Mouse (Mus musculus) testis, adult 2 months (tissue): ENCODE data around the gene Acsm1.

Source experiments
- CTCF ChIP-seq: fragments of 200-500 bp; IDR thresholded peaks from 2 replicates; pipeline ENCODE4 v1.5.1; 2012; ENCODE audit warnings: low read depth, mild to moderate bottlenecking, inconsistent platforms, low read length, moderate library complexity; ENCODE audit not compliant: control insufficient read depth, insufficient read depth, insufficient replicate concordance
- POLR2A ChIP-seq: fragments of 200-500 bp; IDR thresholded peaks from 2 replicates; pipeline ENCODE4 v1.6.1; 2012; ENCODE audit warnings: low read depth, mild to moderate bottlenecking, inconsistent platforms, low read length, moderate library complexity; ENCODE audit not compliant: control insufficient read depth

GRCm38 (mm10) chr7:119594530-119595107, 12.2 kb upstream of the Acsm1 start:
- no peak for TF ChIP-seq POLR2A
- no peak for TF ChIP-seq CTCF
